Mouse (Mus musculus) liver, adult 2 months (tissue): ENCODE measurements around the gene Fam126a. TPM values are rescaled to one million over a fixed set of nuclear protein-coding genes. Genes with fewer than 3 reads are reported as not detected.

ENCODE experiments used
- DNase-seq: peaks from one replicate; pipeline ENCODE4 v3.0.0-alpha.2; 2011; ENCODE audit warnings: low read depth, low spot score; ENCODE audit errors: extremely low read depth
- H3K27ac ChIP-seq: fragments of 200-500 bp; replicated peaks from 2 replicates; pipeline ENCODE4 v1.5.1; 2012; ENCODE audit warnings: low read depth, mild to moderate bottlenecking, control low read depth, inconsistent platforms, low read length; ENCODE audit not compliant: insufficient read depth
- H3K27me3 ChIP-seq: fragments of 200-500 bp; 2 replicates; pipeline ENCODE4 v1.6.1; 2012; ENCODE audit warnings: mild to moderate bottlenecking, moderate library complexity, low read length, inconsistent platforms; ENCODE audit not compliant: control insufficient read depth, insufficient read depth
- H3K36me3 ChIP-seq: fragments of 200-500 bp; 2 replicates; pipeline ENCODE4 v1.6.1; 2012; ENCODE audit warnings: low read length, inconsistent platforms; ENCODE audit not compliant: control insufficient read depth, insufficient read depth
- H3K4me1 ChIP-seq: fragments of 200-500 bp; 2 replicates; pipeline ENCODE4 v1.6.1; 2011; ENCODE audit warnings: low read length; ENCODE audit not compliant: control insufficient read depth, insufficient read depth
- H3K4me3 ChIP-seq: fragments of 200-500 bp; 2 replicates; pipeline ENCODE4 v1.5.1; 2011; ENCODE audit warnings: low read depth, mild to moderate bottlenecking, control low read depth, low read length, moderate library complexity; ENCODE audit not compliant: insufficient read depth
- H3K79me2 ChIP-seq: fragments of 200-500 bp; 2 replicates; pipeline ENCODE4 v1.6.1; 2012; ENCODE audit warnings: inconsistent platforms, mild to moderate bottlenecking, low read length, moderate library complexity; ENCODE audit not compliant: control insufficient read depth, insufficient read depth
- H3K9ac ChIP-seq: fragments of 200-500 bp; 2 replicates; pipeline ENCODE4 v1.6.1; 2012; ENCODE audit warnings: low read depth, mild to moderate bottlenecking, control low read depth, inconsistent platforms, low read length
- CTCF ChIP-seq: fragments of 200-500 bp; IDR thresholded peaks from 2 replicates; pipeline ENCODE4 v1.5.1; 2011; ENCODE audit warnings: low read depth, low read length, control low read depth
- POLR2A ChIP-seq: fragments of 200-500 bp; IDR thresholded peaks from 2 replicates; pipeline ENCODE4 v1.6.1; 2011; ENCODE audit warnings: low read length, control low read depth; ENCODE audit not compliant: insufficient read depth; ENCODE audit errors: extremely low read depth
- WGBS: fragments of 180-500 bp; shearing (Covaris S2); methylation state at CpG from one replicate; pipeline ENCODE4 v1.1.7; 2018; 5-methylcytosine and 5-hydroxymethylcytosine counted together
- polyA plus RNA-seq: library from polyadenylated mRNA; depleted of rRNA; stranded (reverse); fragments of >200 nt; gene quantifications from 2 replicates; pipeline ENCODE4 v1.2.3, GENCODE M21; 2012
- total RNA-seq: library from RNA; depleted of rRNA; stranded (reverse); fragments of >200 nt; gene quantifications from 2 replicates; pipeline ENCODE4 v1.2.3, GENCODE M21; 2014

The Fam126a gene
- total and polyA plus RNA-seq, 2 experiments: 2.5 to 9.0 TPM

DNA sequence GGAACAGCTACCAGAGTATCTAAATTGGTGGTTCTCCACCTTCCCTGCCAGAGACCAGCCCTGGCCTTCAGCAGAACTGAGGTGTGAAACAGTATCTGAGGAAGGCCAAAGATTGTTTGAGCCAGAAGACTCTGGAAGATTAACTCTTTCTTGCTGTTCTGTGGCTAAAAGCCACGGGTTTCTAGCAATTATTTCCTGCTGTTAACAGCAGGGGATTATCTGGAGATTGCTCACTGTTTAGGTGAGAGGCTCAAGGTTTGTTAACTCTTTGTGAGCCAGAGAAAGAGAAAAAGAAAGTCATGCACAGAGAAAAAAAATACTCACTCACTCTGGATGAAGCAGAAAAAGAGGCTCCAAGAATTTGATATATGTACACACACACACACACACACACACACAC is 85.4 kb downstream of the Fam126a start:
- Histone ChIP-seq H3K79me2 (no peaks in the 10 kb centered on the region), H3K27me3 (no peaks in the 10 kb centered on the region), H3K4me1 (no peaks in the 10 kb centered on the region), H3K4me3 (no peak overlapping the region), H3K9ac (no peak overlapping the region), H3K27ac (no peak overlapping the region), H3K36me3 (no peaks in the 10 kb centered on the region)
- DNase-seq: no peak
- TF ChIP-seq CTCF: no peak
- no peak for TF ChIP-seq POLR2A
- 40% methylated on average over 1 of the region's 1 CpGs for WGBS

DNA sequence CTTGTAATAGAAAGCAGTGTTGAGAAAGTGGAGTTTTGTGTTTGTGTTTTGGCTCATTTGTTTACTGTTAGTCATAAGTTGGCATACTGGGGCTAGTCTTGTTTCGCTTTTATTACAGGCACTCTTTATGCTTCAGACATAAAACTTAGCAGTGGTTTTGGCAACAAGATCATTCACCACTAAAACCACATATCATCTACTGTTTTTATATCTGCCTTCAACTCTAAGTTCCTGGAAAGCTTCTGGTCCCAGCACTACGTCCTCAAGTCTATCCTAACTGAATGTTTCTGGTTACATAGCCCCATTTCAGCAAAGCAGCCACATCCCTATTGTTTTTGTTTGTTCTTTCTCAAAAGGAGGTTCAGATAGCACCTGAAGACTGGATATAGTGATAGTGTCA is 87.0 kb downstream of the Fam126a start:
- no peaks in the 10 kb centered on the region for H3K36me3 ChIP-seq
- H3K4me1 ChIP-seq: no peaks in the 10 kb centered on the region
- H3K4me3 ChIP-seq: no peak overlapping the region
- TF ChIP-seq CTCF (no peak), POLR2A (no peak)
- no peak overlapping the region for H3K9ac ChIP-seq
- 93% methylated on average over 2 of the region's 2 CpGs for WGBS
- no peak overlapping the region for H3K27ac ChIP-seq
- H3K27me3 ChIP-seq: no peaks in the 10 kb centered on the region
- no peak for DNase-seq
- no peaks in the 10 kb centered on the region for H3K79me2 ChIP-seq

DNA sequence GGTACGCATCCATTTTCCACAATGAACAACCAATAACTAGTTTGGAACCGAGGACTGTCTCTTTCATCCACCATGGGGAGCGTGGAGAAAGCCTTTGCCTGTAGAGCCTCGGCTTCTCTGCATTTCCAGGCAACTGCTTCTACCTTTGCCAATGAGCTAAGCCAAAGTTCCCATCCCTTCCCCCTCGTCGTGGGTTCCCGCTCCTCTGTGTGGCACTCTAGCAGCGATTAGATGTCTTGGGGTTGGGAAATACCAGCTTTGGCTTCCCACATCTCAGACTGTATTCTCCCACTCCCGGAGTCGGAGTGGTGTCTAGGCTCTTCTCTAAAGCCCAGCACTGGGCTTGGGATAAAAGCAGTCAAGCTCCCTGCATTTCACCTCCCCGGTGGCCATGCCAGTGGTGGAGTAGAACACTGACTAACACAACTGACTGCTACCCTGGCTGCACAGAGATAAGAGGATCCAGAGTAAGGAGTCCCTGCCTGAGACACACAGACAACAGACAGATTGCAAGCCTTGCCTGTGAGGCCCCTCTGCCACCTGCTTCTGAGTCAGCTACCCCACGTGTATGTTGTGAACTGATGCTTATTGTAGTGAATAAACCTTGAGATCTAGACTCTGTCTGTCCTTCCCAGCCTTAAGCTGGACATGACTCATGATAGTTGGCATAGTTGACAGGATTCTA is 106.9 kb downstream of the Fam126a start:
- no peak for TF ChIP-seq POLR2A
- TF ChIP-seq CTCF: no peak
- H3K79me2 ChIP-seq: no peaks in the 10 kb centered on the region
- WGBS: 88% methylated on average over 12 of the region's 12 CpGs
- H3K4me3 ChIP-seq: no peak overlapping the region
- no peaks in the 10 kb centered on the region; the same call in 1 of the 2 replicates for H3K27me3 ChIP-seq
- H3K4me1 ChIP-seq: no peaks in the 10 kb centered on the region; the same call in 1 of the 2 replicates
- no peak overlapping the region for H3K9ac ChIP-seq
- DNase-seq: no peak
- no peaks in the 10 kb centered on the region for H3K36me3 ChIP-seq
- H3K27ac ChIP-seq: no peak overlapping the region

DNA sequence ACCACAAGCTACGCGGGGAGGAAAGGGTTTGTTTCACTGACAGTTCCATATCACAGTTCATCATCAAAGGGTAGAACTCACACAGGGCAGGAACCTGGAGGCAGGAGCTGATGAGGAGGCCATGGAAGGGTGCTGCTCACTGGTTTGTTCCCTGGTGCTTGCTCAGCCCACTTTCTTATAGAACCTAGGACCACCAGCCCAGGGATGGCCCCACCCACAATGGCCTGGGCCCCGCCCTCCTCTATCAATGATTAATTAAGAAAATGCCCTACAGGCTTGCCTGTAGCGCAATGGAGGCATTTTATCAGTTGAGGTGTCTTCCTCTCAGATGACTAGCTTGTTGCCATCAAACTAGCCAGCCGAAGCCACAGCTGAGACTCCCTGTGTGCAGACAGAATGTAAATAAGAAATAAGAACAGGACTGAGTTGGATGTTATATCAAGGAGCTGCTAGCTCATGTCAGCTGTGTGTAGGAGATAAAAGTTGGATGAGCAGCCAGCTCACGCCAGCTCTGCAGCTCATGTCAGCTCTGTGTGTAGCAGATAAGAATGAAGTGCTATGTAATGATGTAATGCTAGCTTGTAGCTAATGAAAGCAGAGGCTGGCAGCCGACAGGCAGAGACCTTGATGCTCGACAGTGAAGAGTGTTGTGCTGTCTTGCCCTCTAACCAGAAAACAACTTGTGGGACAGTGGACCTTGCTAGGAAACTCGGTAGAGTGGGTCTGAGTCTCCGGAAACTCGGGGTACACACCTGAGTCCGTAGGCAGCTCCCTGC is 107.8 kb downstream of the Fam126a start:
- Histone ChIP-seq H3K4me3 (no peak overlapping the region), H3K36me3 (no peaks in the 10 kb centered on the region), H3K79me2 (no peaks in the 10 kb centered on the region), H3K27ac (no peak overlapping the region), H3K27me3 (no peaks in the 10 kb centered on the region; the same call in 1 of the 2 replicates), H3K9ac (no peak overlapping the region), H3K4me1 (no peaks in the 10 kb centered on the region; the same call in 1 of the 2 replicates)
- WGBS: 74% methylated on average over 12 of the region's 12 CpGs
- TF ChIP-seq CTCF (no peak), POLR2A (no peak)
- DNase-seq: no peak

DNA sequence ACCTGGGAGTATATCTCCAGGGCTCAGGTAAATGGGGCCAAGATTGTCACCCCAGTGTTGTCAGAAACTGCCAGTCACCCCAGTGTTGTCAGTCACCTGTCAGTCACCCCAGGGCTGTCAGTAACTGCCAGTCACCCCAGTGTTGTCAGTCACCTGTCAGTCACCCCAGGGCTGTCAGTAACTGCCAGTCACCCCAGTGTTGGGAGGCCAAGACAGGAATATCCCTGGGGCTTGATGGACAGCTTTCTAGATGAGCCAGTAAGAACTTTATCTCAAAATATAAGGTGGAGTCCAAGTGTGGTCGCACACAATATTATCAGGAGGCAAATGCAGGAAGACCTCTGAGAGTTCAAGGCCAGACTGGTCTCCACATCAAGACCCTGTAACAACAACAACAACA is 109.2 kb downstream of the Fam126a start:
- Histone ChIP-seq H3K27me3 (no peaks in the 10 kb centered on the region; the same call in 1 of the 2 replicates), H3K79me2 (no peaks in the 10 kb centered on the region), H3K27ac (no peak overlapping the region), H3K4me1 (no peaks in the 10 kb centered on the region; the same call in 1 of the 2 replicates), H3K9ac (no peak overlapping the region), H3K4me3 (no peak overlapping the region), H3K36me3 (no peaks in the 10 kb centered on the region)
- no peak for DNase-seq
- 81% methylated on average over 1 of the region's 1 CpGs for WGBS
- TF ChIP-seq CTCF: no peak
- no peak for TF ChIP-seq POLR2A
